Mouse (Mus musculus): ENCODE measurements at regions not wholly inside any gene's neighbourhood (a gene's known extent, or its start where the extent isn't known, plus 50 kb on each side); places are given as distances from the start of the nearest gene placed in this dataset.
"Not testable (repeated sequence)": the region's sequence is repeated elsewhere in the genome, so short reads cannot be mapped to it uniquely, and the experiment has no call there.

DNA sequence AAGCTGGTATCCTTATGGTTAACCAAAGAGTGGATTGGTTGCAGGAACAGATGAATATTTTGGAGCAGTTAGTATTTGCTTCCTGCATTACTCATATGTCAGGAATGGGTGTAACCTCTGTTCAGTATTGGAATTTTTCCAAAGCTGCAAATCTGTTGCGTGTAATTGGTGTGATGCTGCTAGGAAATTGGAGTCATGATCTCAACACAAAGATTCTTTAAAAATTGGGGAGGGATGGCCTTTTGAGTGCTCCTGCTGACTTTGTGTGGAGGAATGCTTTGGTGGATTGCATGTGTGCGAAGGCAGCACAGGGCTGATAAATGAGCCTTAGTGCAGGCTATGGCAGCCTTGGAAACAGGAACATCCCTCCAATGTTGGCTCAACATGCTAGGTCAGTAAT, 331.2 kb upstream of the Htr2a start:
- not testable (repeated sequence) for ATAC-seq (replicated peaks; ENCODE audit: low FRiP score)

DNA sequence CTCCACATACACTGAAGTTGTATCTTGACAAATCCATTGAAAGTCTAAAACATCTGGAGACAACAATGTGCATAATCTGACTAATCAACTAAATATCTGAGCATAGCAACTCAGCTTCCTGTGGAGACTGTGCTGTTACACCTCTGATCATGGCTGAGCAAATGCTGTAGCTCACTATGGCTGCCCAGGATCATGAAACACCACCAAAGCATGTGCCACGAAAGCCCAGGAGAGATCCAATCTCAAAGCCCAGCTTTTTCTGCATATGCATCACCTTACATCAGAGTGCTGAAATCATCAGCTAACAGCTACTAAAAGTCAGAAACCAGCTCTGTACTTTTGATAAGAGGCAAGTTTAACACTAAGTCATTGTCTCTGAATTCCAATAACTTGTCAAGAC, 313.3 kb upstream of the Htr2a start:
- ATAC-seq (replicated peaks; ENCODE audit: low FRiP score), result no peak
- Histone ChIP-seq H3K4me3 (replicated peaks) (no peak overlapping the region), H3K4me1 (no peaks in the 10 kb centered on the region), H3K27ac (no peak overlapping the region), H3K4me2 (no peak overlapping the region), H3K9ac (no peak overlapping the region), H3K36me3 (no peaks in the 10 kb centered on the region), H3K27me3 (no peaks in the 10 kb centered on the region), H3K9me3 (replicated peaks) (no peaks in the 10 kb centered on the region)
- WGBS, result 63% methylated on average over 1 of the region's 1 CpGs

More for the DNA sequence above, 331.2 kb upstream of the Htr2a start:
- H3K36me3 ChIP-seq; H3K4me1 ChIP-seq; H3K4me2 ChIP-seq; H3K9me3 ChIP-seq (replicated peaks); H3K9ac ChIP-seq; H3K4me3 ChIP-seq (replicated peaks); H3K27ac ChIP-seq; H3K27me3 ChIP-seq: not testable (repeated sequence)
- WGBS, result 64% methylated on average over 2 of the region's 2 CpGs

DNA sequence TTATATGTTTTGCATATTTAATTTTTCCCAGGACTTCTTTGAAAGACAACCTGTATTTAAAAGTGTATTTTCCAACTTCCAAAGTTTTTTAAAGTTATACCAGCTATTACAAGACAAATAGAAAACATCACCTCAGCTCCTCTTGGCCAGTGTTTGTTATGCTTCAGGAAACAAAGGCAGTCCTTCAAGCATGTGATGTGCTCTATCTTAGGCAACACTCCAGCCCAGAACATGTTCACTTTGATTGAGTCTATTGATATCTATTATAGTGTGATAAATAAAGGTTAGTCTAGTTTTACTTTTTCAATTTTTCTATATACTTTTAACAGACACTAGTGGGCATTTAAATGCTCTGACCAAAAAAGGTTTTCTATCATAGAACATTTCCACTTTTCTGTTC, 289.9 kb upstream of the Htr2a start:
- H3K4me1 ChIP-seq, result no peaks in the 10 kb centered on the region
- H3K4me2 ChIP-seq, result no peak overlapping the region
- ATAC-seq (replicated peaks; ENCODE audit: low FRiP score), result no peak
- H3K9ac ChIP-seq, result no peak overlapping the region
- no peak overlapping the region for H3K27ac ChIP-seq
- H3K27me3 ChIP-seq, result no peaks in the 10 kb centered on the region
- H3K36me3 ChIP-seq, result no peaks in the 10 kb centered on the region
- H3K4me3 ChIP-seq (replicated peaks), result no peak overlapping the region
- H3K9me3 ChIP-seq (replicated peaks), result no peaks in the 10 kb centered on the region

DNA sequence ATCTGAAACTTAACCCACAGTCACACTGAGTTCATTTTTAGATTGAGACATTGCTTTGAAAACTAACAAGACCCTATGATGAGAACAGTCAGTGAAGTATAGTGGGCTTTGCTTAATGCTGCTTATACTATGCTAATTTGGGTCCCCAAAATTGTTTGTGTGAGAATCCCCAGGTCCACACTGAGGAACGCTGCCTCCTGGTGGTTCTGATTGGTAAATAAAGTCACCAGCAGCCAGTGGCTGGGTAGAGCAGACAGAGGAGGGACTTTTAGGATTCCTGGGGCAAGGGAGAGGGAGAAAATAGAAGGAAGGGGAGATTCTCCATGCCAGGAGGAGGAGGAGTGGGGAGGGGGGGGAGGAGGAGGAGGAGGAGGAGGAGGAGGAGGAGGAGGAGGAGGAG, 288.4 kb upstream of the Htr2a start:
- H3K36me3 ChIP-seq, result no peaks in the 10 kb centered on the region
- WGBS, result 30% methylated on average over 1 of the region's 1 CpGs
- ATAC-seq (replicated peaks; ENCODE audit: low FRiP score), result no peak

DNA sequence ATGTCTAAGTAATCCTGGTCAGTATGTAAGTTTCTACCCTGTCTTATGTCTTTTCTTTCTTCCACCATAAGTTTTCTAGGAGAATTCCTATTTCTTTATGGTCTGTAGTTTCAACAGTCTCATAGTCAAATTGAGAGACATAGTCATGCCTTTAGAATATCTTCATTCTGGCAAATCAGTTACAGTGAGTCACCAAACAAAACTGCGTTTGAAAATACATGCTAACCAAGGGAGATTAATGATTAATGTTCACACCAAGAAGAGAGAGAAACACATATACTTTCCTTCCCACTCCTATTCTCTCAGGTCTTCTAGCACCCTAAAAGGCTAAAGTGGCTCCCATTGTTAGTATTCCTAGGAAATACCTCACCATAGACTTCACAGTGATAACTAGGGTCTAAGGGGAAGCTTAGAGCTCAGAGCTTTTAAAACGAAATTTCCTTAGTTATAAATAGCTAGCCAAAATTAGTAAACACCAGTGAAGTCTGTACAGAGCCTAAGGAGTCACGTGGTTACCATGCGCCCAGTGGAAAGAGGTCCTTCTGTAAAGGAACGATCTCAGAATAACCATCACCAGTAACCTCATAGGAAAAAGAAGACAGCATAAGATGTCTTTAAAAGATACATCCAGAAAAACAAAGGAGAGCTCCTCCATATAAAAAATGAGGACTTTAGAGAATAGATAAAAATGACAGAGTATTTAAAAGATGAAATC, 281.8 kb upstream of the Htr2a start:
- Histone ChIP-seq H3K27me3 (no peaks in the 10 kb centered on the region), H3K36me3 (no peaks in the 10 kb centered on the region), H3K9ac (no peak overlapping the region), H3K27ac (peak overlapping the region; percentile 58), H3K4me1 (peaks cover 7% of the 10 kb centered on the region; the same call in 1 of the 2 replicates), H3K4me2 (no peak overlapping the region), H3K9me3 (replicated peaks) (no peaks in the 10 kb centered on the region), H3K4me3 (replicated peaks) (no peak overlapping the region)
- WGBS, result 74% methylated on average over 5 of the region's 5 CpGs
- ATAC-seq (replicated peaks; ENCODE audit: low FRiP score), result no peak

More for the DNA sequence above, 288.4 kb upstream of the Htr2a start:
- H3K9ac ChIP-seq, result no peak overlapping the region
- no peaks in the 10 kb centered on the region for H3K27me3 ChIP-seq
- no peaks in the 10 kb centered on the region for H3K4me1 ChIP-seq
- no peaks in the 10 kb centered on the region for H3K9me3 ChIP-seq (replicated peaks)
- no peak overlapping the region for H3K4me3 ChIP-seq (replicated peaks)
- no peak overlapping the region for H3K4me2 ChIP-seq
- no peak overlapping the region for H3K27ac ChIP-seq

DNA sequence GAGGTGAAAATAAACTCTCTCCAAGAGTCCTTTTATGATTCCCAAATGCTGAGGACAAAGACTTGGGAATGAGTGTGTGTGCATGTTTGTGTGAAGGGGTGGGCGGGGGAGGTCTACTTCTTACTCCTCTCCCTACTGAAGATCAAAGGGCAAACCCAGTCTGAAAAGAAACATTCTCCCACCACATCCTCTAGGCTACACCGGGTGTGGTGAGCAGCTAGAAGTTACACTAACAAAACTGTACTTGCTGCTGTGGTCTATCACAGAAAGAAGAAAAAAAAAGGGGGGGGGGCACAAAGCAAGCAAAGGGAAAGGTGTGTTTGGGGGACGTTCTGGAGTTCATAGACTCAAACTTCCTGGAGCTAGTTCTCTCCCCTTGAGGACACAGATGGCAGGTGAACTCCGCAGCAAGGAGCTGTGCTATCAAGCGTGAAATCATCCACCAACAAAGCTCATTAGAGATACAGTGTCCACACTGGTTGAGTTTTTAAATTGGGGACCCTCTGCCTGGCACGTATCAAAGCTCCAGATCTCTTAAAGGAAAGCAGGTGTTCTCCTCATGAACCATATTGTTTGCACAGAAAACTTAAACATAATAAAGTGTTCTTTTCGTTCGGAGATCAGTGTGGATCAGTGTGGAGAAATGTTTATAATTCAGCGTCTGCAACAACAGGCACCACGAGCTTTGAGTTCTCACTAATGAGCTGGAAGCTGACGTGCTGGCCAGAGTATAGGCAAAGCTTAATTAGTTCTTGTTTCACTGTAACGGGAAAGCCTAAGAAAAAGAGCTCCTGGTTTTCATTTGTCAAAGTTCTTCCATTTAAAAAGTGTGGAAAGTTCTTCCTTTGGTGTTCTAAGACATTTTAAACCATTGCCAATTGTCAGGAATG, 280.7 kb upstream of the Htr2a start:
- no peak overlapping the region for H3K9ac ChIP-seq
- 28% methylated on average over 12 of the region's 12 CpGs for WGBS
- no peak overlapping the region for H3K4me3 ChIP-seq (replicated peaks)
- H3K9me3 ChIP-seq (replicated peaks), result no peaks in the 10 kb centered on the region
- 0 out of 2 replicates have a peak overlapping the region, but pooled peaks have one; percentile 18 for H3K27ac ChIP-seq
- no peaks in the 10 kb centered on the region for H3K36me3 ChIP-seq
- peak; percentile 90 for ATAC-seq (replicated peaks; ENCODE audit: low FRiP score)
- H3K4me1 ChIP-seq, result peaks cover 7% of the 10 kb centered on the region; the same call in 1 of the 2 replicates
- H3K4me2 ChIP-seq, result peak overlapping the region; percentile 36
- H3K27me3 ChIP-seq, result no peaks in the 10 kb centered on the region

DNA sequence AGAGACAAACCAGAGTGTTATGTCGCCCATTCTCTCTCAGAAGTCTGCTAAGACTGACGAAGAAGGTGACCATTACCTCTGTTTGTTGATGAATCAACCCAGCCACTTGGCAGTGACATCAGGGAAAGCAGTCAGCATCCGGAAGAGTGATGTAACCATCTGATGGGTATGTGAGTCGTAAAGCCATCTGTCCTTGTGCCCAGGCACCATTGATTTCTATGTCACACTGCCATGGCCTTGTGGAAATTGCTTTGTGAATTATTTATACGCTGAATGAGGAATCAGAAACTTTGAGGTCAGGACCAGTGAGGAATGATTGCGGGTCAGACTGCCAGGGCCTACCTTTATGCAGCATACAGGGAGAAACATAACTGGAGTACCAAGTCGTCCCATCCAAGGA, 256.2 kb upstream of the Htr2a start:
- 77% methylated on average over 7 of the region's 7 CpGs for WGBS
- ATAC-seq (replicated peaks; ENCODE audit: low FRiP score), result no peak

DNA sequence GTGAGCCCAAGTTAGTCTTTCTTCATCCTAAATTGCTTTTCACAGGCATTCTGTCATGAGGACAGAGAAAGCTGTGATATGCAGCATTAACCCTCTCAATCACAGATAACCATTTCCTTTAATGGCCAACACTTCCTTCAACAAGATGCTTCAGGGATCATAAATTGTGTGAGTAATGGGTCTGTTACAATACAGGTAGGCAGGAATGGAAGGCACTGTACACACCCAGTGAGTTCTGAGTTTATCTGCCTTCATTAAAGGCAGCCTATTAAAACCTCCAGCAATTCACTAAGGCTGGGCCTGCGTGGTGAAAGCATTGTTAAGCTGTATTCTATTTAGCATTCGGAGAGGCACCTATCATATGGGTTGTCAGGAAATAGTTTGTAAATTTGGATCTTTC, 248.2 kb upstream of the Htr2a start:
- H3K4me2 ChIP-seq, result no peak overlapping the region
- no peak overlapping the region for H3K9ac ChIP-seq
- H3K9me3 ChIP-seq (replicated peaks), result no peaks in the 10 kb centered on the region
- peak; percentile 69; the same call in 1 of the 2 replicates for ATAC-seq (replicated peaks; ENCODE audit: low FRiP score)
- H3K27ac ChIP-seq, result no peak overlapping the region
- H3K4me3 ChIP-seq (replicated peaks), result no peak overlapping the region
- H3K27me3 ChIP-seq, result no peaks in the 10 kb centered on the region
- 69% methylated on average over 2 of the region's 2 CpGs for WGBS
- no peaks in the 10 kb centered on the region for H3K4me1 ChIP-seq
- H3K36me3 ChIP-seq, result no peaks in the 10 kb centered on the region

More for the DNA sequence above, 256.2 kb upstream of the Htr2a start:
- Histone ChIP-seq H3K4me2 (no peak overlapping the region), H3K27me3 (no peaks in the 10 kb centered on the region), H3K4me3 (replicated peaks) (no peak overlapping the region), H3K4me1 (no peaks in the 10 kb centered on the region), H3K36me3 (no peaks in the 10 kb centered on the region), H3K9ac (no peak overlapping the region), H3K27ac (no peak overlapping the region), H3K9me3 (replicated peaks) (no peaks in the 10 kb centered on the region)

DNA sequence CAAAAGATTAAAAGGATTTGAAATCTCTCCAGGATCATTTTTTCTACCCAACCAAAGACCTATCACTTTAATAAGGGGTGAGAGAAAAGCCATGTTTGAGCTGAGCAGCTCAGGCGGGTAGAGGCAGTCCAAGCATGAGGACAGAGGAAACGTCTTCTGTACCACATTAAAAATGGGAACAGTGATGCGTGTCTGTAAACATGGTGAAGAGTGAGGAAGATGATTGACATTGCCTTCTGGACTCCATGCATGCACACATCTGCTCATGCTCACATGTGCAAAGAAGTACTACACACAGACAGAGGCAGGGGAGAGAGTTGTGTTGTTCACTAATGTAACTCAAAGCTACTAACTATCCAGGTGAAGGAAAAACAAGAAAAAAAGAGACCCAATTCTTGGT, 243.4 kb upstream of the Htr2a start:
- no peak overlapping the region for H3K9ac ChIP-seq
- no peaks in the 10 kb centered on the region for H3K36me3 ChIP-seq
- H3K4me1 ChIP-seq, result no peaks in the 10 kb centered on the region
- H3K9me3 ChIP-seq (replicated peaks), result no peaks in the 10 kb centered on the region
- H3K4me3 ChIP-seq (replicated peaks), result no peak overlapping the region
- H3K27ac ChIP-seq, result no peak overlapping the region
- WGBS, result 83% methylated on average over 3 of the region's 3 CpGs
- no peak overlapping the region for H3K4me2 ChIP-seq
- no peak for ATAC-seq (replicated peaks; ENCODE audit: low FRiP score)
- H3K27me3 ChIP-seq, result no peaks in the 10 kb centered on the region

DNA sequence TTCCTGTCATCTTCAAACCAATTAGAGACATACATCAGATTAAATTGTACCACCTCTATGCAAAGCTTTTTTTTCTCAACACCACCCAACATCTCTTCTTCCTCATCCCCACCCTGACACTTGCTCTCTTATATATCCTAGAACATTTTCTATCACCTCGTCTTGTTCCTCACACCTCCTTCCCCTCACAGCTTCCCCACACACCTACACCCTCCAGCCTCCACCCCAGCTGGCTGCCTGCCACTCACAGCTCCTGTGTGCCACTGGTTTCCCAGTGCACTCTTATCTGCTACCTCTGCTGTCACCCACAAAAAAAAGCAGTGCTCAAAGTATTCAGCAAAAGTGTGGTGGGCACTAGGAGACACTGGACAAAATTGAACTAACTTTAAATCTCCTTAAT, 231.2 kb upstream of the Htr2a start:
- 71% methylated on average over 1 of the region's 1 CpGs for WGBS
- ATAC-seq (replicated peaks; ENCODE audit: low FRiP score), result no peak
- H3K4me2 ChIP-seq, result no peak overlapping the region
- no peak overlapping the region for H3K4me3 ChIP-seq (replicated peaks)
- H3K4me1 ChIP-seq, result no peaks in the 10 kb centered on the region
- H3K36me3 ChIP-seq, result no peaks in the 10 kb centered on the region
- H3K27ac ChIP-seq, result no peak overlapping the region
- H3K9ac ChIP-seq, result no peak overlapping the region
- H3K27me3 ChIP-seq, result no peaks in the 10 kb centered on the region
- no peaks in the 10 kb centered on the region for H3K9me3 ChIP-seq (replicated peaks)

DNA sequence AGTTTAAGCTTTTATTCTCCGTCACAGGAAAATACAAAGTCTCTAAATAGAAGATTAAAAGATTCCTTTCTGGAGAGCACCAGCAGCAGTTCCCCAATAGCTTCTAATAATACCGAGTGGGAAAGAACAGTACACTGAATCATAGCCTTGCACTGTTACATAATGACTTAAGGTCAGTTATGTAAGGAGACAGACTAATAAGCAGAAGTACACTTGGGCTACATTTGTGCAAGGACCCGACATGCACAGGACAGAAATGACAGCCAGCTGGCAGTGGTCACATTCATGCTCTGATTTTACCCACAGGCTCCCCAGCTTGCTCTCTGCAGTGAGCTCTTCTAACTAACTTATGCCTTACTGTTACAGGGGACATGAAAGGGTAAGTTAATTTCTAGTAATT, 212.4 kb upstream of the Htr2a start:
- WGBS, result 77% methylated on average over 3 of the region's 3 CpGs
- Histone ChIP-seq H3K9me3 (replicated peaks) (no peaks in the 10 kb centered on the region), H3K27me3 (no peaks in the 10 kb centered on the region), H3K4me3 (replicated peaks) (no peak overlapping the region), H3K4me2 (no peak overlapping the region), H3K4me1 (no peaks in the 10 kb centered on the region), H3K27ac (no peak overlapping the region), H3K36me3 (no peaks in the 10 kb centered on the region), H3K9ac (no peak overlapping the region)
- no peak for ATAC-seq (replicated peaks; ENCODE audit: low FRiP score)

DNA sequence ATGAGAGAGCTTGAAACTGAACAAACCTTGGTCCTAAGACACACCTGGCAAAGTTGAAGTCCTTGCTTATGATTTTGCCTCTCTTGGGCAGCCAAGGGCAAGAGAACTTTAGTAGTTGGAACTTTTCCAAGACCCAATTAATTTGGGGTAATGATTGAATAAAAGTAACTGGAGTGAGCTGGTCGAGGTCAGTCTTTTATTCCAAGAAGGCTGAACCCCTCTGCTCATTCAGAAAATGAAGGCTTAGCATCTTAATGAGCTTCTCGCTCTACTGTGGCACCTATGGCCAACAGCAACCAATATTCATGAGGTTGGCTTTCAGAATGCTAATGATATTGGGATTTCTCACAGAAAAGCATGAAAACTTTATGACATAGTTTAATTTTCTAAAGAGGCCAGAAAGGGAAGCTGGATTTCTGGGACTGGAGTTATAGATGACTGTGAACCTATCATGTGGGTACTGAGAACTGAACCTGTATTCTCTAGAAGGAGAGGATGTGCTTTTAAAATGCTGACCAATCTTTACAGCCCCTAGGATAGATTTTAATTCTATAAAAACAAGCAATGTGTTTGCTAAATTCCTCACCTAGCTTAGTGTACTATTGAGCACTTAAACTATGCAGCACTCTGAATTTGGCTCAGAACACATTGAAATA, 176.5 kb upstream of the Htr2a start:
- Histone ChIP-seq H3K4me3 (replicated peaks) (no peak overlapping the region), H3K9ac (no peak overlapping the region), H3K9me3 (replicated peaks) (no peaks in the 10 kb centered on the region), H3K4me1 (no peaks in the 10 kb centered on the region), H3K4me2 (no peak overlapping the region), H3K27ac (no peak overlapping the region), H3K27me3 (no peaks in the 10 kb centered on the region), H3K36me3 (no peaks in the 10 kb centered on the region)
- peak; percentile 62; the same call in 1 of the 2 replicates for ATAC-seq (replicated peaks; ENCODE audit: low FRiP score)
- WGBS, result 58% methylated on average over 2 of the region's 2 CpGs
